Mouse (Mus musculus): ENCODE results near the gene Dock2.
A peak's percentile ranks its signal among the peaks of the same experiment; 100 is the strongest.
"Not testable (repeated sequence)": the region's sequence is repeated elsewhere in the genome, so short reads cannot be mapped to it uniquely, and the experiment has no call there.

Dock2 gene

GRCm38 (mm10) chr11:34276363-34277046 lies 507.2 kb downstream of the Dock2 start:
- DNase-seq, result no peak

DNA sequence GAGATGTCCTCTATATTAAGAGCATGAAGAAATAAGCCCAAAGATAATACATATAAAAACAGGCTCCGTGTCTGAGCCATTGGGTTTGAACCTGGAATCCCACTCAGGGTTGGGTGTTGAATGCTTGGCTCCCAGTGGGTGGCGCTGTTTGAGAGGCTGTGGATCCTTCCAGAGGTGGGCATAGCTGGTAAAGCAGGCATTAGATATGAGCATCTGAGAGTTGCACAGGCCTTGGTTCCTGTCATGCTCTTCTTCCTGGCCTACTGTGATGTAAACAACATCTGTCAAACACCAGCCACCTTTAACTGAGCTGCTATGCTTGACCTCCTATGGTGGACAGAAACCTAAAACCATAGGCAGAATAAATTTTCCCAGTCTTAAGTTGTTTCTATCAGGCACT lies 507.8 kb downstream of the Dock2 start:
- DNase-seq, result peak in 1 of 2 experiments; percentile 9

- no peak for DNase-seq
Measured at GRCm38 (mm10) chr11:34272016-34272415, 511.7 kb downstream of the Dock2 start.

DNA sequence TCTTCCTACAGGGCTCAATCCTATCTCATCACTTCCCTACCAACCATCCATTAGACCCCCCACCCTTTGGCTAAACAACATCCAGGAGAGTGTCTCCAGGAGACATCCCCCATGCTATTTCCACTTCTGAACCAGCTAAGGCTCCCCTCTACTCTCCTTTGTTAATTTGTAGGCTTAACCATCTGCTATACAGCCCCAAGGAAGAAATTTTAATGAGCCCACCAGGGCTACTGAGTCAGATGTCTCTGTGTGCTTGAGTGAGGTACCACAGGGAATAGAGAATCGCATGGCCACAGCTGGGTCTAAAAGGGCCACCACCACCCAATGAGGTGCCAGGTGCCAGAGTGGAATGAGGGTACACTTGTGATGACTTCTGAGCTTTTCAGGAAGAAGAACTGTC lies 519.6 kb downstream of the Dock2 start:
- no peak for DNase-seq

DNA sequence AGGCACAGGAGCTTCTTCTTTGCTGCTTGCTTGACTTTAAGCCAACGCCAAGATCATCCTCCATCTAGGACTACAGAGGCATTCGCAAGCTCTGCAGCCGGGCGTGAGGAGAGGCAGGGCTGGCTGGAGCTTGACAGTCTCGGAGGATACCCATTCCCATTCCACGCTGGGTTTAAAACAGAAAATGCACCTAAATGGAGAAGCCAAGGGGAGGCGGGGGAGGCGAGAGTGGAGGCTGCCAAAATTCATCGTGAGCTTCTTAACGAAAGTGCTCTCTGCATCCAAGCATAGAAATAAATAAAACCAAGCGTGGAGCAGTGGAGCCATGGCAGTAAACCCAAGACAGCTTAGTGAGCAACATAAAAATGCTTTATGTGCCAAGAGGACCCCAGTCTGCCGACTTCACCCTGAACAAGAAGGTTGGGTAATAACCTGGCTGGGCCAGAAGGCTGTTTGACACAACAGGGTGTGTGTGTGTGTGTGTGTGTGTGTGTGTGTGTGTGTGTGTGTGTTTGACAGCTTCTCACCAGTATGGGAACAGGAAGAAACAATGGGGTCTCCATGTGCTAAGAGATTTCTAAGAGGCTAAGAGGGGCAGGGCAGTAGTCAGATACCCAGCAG lies 524.7 kb downstream of the Dock2 start:
- no peak for DNase-seq

DNA sequence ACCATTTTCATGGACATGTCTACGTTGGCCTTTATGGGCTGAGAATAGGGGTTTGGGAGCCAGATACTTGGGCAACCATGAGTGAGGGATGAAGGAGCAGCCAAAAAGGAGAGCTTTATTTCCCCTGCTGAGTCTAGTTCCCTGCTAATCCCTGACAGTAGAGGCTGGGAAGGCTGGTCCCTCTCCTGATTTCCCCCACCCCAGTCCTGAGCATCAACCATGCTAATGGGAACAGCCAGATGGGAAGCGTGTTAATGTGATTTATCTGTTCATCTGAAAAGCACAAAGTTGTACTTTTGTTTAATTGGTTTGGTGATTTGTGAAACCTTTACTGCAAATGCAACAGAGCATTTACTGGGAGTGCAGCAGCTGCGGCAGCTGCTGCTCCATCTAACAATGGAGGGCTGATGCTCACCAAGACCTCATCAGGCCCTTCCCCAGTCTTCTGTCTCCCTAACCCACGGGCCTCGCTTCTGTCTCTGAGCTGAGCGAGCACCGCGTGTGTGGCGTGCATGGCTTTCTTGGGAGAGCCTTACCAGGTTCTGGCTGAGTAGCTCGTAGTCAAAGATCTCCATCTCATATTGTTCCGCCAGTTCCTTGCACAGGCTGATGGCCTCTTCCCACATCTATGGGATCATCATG lies 526.0 kb downstream of the Dock2 start:
- no peak for DNase-seq

- no peak for DNase-seq
Measured at GRCm38 (mm10) chr11:34242979-34243378, 540.7 kb downstream of the Dock2 start.

DNA sequence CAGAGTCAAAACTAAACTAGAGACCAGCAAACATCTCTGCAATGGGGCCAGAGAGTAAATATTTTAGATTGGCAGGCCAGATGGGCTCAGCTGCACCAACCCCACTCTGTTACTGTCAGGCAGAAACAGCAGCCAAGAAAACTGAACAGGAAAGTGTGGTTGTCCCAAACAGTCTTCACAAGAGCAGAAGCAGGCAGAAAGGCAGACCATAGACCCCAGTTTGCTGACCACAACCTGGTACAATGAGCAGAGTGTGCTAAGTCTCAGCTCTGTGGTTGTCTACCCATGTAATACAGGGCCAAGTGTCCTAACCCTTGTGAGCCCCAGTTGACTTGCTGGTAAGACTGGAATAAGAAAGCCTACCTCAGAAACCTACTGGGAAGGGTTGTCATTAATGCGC lies 543.4 kb downstream of the Dock2 start:
- no peak for DNase-seq

DNA sequence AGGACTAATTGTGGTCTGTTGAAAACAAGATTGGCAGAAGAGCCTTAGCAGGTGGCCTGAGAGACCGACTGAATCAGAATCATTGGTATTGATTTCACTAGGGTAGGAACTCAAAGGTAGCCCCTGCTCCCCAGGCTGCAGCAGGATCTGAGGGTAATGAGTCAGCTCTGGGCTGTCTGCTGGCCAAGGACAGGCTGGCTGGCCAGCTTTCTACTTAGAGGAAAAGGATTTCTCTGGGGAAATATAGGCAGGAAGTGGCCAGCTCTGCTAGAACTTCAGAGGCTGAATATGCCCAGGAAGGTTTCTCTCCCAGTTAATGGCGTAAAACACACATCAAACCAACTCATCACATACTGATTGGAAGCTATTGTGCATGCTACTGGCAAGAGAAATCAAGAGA lies 544.0 kb downstream of the Dock2 start:
- DNase-seq, result no peak

GRCm38 (mm10) chr11:34236885-34237284 lies 546.8 kb downstream of the Dock2 start:
- no peak for DNase-seq

DNA sequence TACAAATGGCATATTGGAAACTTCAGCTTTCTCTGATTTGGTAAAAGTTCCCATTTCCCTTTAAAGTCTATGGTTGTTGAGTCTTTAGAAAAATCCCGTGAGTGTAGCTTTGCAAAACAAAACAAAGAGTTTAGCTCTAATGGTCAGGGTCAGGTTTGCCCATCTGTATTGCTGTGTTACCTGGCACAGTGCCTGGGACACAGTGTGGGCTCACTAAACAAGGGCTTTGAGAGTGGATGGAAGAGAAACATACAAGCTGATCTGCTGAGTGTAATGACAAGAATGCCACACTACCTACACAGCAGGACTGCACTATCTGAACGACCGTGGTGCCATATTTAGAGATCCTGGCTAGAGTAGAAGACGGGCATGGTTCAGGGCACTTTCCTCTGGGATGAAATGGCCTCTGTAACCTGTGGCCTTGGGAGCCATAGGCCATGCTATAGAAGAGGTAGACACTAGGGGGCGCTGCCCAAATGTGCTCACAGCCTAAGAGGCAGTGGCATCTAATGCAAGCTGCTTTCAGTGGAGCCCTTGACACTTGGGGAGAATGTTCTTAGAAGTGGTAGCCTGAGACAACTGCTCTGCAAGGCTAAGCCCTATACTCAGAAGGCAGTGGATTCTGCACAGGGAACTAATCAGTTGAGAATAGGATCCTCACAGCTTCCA lies 547.5 kb downstream of the Dock2 start:
- DNase-seq, result peak; percentile 16 to 24

GRCm38 (mm10) chr11:34228758-34229364 lies 554.8 kb downstream of the Dock2 start:
- peak; percentile 38 to 51 for DNase-seq

GRCm38 (mm10) chr11:34227180-34227579 lies 556.5 kb downstream of the Dock2 start:
- no peak for DNase-seq

DNA sequence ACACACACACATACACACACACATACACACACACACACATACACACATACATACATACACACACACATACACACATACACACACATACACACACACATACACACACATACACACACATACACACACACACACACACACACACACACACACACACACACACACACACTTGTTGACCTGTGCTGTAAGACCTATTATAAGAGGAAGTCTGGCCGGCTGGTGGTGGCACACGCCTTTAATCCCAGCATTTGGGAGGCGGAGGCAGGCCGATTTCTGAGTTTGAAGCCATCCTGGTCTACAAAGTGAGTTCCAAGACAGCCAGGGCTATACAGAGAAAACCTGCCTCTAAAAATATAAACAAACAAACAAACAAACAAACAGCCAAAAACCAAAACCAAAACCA lies 563.1 kb downstream of the Dock2 start:
- not testable (repeated sequence) for DNase-seq

GRCm38 (mm10) chr11:34212853-34213252 lies 570.8 kb downstream of the Dock2 start:
- peak; percentile 19 to 40 for DNase-seq

DNA sequence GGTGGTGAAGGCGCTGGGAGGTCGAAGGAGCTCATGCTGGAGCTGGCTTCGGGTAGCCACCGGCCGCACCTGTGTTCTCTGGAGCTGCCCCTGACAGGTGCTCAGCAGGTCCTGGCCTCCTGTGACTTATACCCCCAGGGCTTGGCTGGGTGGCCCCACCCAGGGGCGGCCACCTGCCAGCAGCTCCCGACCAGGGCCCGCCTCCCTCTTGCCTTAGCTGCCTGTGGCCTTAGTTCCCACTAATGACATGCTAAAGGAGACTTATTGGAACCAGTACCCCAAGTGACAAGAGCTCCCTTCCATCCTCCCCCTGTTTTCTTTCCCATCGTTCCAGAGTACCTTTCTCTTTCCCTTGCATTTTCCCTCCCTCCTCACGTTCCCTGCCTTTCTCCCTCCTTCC lies 575.7 kb downstream of the Dock2 start, which contains the start of gene Foxi1:
Gene Foxi1 (minus strand): TSS at position 101 of the 400 bp plus-strand sequence.
- no peak for DNase-seq

GRCm38 (mm10) chr11:34202769-34203168 lies 580.9 kb downstream of the Dock2 start:
- no peak for DNase-seq

DNA sequence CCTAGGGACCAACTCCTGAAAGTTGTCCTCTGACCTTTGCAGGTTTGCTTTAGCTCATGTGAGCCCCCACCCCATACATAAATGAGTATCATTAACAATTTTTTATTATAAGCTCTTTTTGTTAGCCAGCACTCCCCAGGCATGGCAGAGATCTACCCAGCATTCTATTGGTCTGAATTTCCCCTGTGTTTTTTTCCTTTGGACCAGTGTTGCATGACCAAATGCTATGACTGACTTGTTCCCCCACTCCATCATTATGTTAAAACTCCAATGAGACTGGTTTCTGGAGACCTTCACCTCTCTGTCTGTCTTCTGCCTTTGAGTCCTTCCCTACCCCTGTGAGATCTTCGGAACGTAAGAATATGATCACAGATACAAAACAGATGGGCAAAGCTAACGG lies 588.5 kb downstream of the Dock2 start:
- no peak for DNase-seq

GRCm38 (mm10) chr11:34194158-34194941 lies 589.3 kb downstream of the Dock2 start:
- no peak for DNase-seq

DNA sequence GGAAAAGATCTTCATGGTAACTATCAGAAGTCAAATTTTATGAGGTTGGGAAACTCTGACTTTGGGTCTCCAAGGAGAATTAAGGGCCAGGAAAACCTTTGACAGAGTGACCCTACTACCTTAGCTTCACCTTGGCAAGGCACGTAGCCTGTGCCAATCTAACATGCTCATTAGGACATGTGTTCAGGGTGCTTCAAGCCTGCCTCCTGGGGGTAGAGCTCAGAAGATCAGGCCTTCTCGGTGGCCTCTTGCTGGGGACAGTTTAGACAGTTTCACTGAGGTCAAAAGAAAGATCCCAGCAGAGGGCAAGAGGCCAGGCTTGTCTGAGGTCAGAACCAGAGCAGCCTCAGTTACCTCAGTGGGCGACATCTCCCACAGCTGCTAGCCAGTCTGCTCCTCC lies 590.0 kb downstream of the Dock2 start:
- DNase-seq, result no peak

DNA sequence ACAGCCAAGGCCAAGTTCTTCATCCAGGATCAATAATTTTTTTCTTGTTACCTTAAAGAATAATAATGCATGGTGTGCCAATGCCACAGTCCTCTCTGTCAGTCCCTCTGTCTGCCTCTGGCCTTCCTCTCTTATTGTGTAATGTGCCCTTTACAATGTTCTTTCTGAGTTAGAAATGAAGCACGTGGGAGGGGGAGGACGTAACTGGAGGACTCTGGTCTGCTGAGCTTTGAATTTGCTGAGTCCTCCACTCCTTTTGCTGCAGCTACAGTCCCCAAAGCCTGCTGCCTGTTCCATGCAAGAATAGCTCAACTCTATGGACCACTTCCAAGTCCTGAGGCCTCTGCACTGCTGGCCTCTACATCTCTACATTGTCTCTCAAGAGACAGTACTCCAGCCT lies 599.4 kb downstream of the Dock2 start:
- DNase-seq, result no peak
